Mouse (Mus musculus): ENCODE data around the gene Artn.
A peak's percentile ranks its signal among the peaks of the same experiment; 100 is the strongest.

The Artn gene

GRCm38 (mm10) chr4:117918762-117919161 lies 10.8 kb downstream of the Artn start:
- DNase-seq (ENCODE audit: low spot score in 2 of 2), result no peak

DNA sequence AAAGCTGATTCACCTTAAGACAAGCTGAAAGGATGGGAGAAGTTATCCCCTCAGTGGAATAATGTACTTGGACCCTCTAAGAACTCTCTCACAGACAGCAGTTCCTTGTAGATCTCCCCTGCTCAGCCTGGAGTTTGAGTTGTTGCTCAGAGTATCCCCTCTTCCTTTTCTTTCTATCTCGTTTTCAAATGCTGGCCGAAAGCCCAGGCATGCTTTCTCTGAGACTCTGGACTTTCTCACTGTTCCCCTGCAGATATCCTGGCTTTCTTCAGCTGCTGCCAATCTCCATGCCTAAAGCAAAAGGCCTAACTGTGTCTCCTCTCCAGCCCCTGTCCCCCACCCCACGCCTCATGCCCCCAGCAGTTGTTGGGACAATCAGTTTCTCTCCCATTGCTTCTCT lies 11.3 kb downstream of the Artn start:
- no peak for DNase-seq (ENCODE audit: low spot score in 2 of 2)

- no peak for DNase-seq (ENCODE audit: low spot score in 2 of 2)
Measured at GRCm38 (mm10) chr4:117917847-117918246, 11.7 kb downstream of the Artn start.

DNA sequence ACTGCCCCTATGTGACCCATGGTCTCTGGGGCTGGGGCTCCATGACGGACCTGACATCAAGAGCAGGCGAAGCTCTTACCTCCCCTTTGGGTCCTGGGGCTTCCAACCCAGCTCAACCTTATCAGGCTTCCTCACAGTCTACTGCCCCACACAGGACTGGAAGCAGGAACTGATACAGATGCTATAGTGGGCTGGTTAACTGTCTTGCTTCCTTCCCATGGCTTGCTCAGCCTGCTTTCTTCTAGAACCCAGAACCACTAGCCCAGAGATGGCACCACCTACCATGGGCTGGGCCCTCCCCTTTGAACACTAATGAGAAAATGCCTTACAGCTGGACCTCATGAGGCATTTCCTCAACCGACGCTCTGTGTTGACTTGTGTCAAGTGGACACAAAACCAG lies 12.2 kb downstream of the Artn start:
- no peak for DNase-seq (ENCODE audit: low spot score in 2 of 2)

- no peak for DNase-seq (ENCODE audit: low spot score in 2 of 2)
Measured at GRCm38 (mm10) chr4:117916386-117916785, 13.2 kb downstream of the Artn start.

- DNase-seq (ENCODE audit: low spot score in 2 of 2), result no peak
Measured at GRCm38 (mm10) chr4:117915489-117916105, 14.0 kb downstream of the Artn start.

DNA sequence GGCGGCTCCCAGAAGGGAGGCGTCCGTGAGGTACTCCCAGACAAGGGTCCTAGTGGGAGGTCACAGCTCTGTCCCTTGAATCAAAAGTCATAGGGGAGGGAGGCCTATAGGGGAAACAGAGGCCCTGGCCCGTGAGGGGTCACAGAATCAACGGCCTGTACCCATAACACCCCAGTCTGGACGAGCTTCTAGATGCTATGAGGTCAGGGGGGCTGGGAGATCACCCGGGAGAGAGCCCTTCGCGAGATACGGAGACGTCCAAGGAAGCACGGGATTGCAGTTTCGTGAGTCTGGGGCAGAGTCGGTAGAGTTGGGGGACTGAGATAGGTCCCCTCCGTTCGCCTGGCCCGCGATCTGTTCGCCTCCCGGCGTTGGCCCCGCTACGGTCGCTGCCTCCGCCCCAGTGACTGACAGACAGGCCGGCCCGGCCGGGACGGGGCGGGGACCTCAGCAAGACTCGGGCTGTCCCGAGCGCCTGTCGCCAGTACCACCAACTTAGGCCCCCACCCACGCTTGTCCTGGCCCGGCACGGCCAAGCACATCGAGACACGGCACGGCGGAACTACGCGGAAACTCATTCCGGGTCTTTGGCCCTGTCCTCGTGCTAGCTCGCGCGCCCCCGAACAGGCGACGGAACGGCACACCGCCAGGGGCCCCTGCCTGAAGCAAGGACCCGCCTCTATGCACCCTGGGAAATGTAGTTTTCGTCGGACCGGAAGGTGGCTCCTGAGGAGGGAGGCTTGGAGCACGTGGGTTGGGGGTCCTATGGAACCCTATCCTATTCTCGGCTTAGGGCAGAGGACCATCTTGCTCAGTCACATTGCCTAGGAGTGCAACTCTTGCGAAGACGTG lies 14.7 kb downstream of the Artn start, which contains the start of gene Ipo13:
Gene Ipo13 (minus strand): TSS at position 409 of the 852 bp plus-strand sequence.
- DNase-seq (ENCODE audit: low spot score in 2 of 2), result peak; percentile 86 to 89

DNA sequence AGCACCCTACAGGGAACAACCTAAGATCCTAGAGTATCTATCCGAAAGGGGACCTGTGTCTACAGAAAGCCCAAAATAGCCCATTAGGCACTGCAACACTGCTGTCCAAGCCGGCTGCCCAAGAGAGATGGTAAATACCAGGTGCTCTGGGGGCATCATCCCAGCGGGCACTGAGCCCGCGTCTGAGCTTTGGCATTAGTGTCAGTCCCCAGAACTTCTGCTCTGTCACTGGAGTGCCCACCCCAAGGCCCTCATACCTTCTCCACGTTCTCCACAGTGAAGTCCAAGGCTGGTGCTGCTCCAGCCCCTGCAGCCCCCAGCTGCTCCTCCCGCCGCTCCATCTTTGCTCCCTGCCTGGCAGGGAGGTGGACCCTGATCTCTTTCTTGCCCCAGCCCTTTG lies 15.5 kb downstream of the Artn start:
- DNase-seq (ENCODE audit: low spot score in 2 of 2), result no peak

GRCm38 (mm10) chr4:117913421-117913820 lies 16.1 kb downstream of the Artn start:
- no peak for DNase-seq (ENCODE audit: low spot score in 2 of 2)

DNA sequence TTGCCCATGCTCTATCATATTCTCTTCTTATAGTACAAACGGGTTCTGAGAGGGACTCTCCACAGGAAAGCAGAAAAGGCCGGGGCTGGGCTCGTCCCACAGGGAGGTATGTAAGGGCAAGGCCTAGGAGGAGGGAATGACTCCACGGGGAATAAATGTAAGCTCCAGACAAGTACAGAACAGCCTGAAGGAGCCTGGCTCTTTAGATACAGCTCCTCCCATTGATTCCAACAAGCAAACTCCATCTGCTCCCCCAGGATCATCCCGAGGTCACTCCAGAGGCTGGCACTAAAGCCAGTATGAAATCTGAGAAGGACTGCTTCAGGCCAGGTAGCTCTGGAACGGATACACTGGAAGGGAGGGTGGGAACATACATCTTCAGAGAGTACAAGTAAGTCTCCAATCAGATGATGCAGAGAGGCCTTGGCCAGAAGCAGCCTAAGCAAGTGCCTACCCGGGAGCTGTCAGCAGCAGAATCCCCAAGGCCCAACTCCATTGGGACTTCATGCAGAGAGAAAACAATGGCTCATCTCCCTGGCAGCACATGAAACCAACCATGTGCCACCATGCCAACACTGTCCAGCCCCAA lies 16.8 kb downstream of the Artn start:
- no peak for DNase-seq (ENCODE audit: low spot score in 2 of 2)

DNA sequence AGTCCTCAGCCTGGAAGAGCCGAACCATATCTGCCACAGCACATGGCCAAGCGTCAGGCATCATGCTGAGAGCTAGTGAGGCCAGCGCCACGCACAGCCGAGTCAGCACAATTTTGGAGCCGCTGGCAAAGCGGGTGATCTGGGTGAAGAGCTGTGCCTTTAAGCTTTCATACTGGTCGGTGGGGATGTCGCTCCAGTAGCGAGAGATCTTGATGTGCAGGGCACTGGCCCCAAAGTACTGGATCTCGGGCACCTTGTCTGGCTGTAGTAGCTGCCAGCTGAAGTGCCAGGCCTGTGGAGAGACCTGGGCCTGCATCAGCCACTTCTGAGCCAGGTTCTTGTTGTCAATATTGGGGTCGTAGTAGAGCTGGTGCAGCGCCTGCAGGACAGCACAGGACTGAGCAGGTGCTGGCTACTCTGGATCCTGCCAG lies 17.4 kb downstream of the Artn start:
- DNase-seq (ENCODE audit: low spot score in 2 of 2), result no peak

DNA sequence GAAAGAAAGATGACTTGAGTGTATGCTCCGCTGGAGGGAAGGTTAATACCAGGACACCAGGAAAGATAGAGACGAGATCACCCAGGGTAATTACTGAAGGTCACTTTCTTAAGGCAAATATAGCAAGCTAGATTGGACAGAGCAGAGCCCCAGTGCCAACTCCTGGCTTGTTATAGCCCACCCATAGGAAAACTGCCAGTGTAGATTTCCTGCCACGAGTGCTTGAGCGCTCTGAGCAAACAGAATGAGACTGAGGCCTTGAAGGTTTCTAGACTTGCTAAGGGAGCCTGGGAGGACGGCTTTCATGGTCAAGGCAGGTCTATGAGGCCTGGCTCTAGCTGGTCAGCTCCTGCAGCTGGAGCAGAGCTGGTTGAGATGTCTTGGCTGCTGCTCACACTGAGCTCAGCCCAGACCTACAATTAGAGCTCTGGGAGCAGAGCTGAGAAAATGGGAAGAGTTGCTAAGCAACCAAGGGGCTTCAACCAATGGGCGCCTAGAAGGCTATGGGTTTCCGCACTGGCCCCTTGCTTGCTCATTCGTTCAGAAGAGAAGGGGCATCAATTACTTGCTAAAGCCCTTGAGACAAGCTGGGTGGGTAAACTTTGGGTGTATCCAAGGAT lies 20.6 kb downstream of the Artn start:
- no peak for DNase-seq (ENCODE audit: low spot score in 2 of 2)

- no peak for DNase-seq (ENCODE audit: low spot score in 2 of 2)
Measured at GRCm38 (mm10) chr4:117906196-117906595, 23.4 kb downstream of the Artn start.

DNA sequence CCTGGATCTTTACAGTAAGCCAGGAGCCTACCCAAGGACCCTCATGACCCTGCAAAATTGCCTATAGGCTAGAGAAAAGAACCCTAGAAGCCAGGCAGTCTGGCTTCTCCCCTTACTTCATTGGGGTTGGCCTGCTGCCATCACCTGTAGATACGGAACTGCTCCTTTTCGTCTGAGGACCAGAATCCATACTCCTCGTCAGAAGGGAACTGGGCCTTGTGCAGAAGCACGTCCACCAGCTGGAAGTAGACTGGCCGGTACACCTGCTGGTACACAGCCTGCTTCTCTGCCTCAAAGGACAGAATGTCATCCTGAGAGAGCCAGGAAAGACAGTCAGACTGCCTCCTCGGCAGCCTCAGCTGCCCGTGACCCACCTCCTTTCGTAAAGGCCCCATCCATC lies 24.8 kb downstream of the Artn start:
- DNase-seq (ENCODE audit: low spot score in 2 of 2), result no peak

DNA sequence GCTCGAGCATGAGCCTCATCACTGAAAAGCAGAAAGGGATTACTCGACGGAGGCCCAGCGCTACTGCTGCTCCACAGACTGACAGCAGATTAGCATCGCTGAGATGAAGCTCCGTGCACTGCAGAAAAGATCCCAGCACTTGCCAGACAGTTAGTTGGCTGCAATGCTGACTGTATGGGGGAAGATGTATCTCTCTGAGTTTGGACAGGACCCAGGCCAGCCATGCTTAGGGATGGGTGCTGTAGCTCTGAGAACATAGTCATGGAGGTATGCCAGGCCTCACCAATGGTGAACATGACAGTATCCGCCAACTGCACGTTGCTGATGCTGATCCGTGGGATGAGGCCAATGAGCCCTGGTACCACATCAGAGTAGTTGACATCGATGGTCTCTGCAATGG lies 25.5 kb downstream of the Artn start:
- no peak for DNase-seq (ENCODE audit: low spot score in 2 of 2)

DNA sequence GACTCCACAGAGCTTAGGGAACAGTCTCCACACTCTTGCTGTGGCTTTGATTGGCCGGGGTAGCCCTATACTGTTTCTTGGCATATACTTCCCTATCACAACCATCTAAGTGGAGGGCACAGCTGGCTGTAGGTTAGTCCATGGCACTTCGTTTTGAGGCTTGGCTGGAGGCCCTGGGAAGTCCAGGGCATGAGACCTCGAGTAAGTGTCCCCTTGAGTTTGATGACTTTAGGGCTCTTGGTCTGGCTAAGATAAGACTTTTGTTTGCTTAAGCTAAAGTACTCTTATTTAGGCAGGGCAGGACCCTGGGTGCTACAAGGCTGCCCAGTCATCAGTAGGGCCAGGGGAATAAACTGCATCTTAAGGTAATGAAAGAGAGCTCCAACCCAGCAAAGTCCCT lies 31.5 kb downstream of the Artn start:
- DNase-seq (ENCODE audit: low spot score in 2 of 2), result no peak

DNA sequence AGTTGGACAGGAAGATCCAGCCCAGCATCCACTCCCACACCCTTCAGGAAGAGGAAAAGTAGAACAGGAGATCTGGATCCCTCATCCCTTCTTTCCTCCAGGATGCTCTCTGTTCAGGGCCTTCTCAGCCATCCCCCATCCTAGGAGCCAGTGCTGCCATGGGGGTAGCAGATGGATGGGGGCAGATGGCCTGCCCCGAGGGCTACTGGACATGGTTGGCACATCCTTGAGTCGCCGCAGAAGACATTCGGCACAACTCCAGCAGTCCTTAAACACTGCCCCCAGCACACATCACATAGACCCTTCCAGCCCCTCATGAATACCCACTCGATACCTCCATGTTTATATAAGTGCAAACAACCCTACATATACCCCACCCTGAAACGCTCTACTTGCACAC lies 33.5 kb downstream of the Artn start:
- no peak for DNase-seq (ENCODE audit: low spot score in 2 of 2)

DNA sequence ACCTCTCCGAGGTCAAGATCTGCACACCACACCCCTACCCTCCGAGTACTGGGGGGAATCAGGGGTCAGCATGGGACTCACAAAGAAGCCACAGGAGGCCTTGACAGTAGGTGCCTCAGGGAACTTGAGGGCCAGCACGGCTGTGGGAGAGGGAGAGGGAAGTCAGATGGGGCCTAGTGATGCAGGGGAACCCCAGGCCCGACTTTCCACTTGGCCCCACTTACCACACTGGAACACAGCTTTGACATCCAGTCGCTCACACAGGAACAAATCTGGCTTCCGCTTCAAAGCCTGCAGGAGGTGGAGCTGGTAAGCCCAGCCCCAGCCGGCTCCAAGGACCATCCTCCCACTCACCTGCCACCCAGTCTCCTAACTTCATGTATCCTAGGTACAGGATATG lies 34.2 kb downstream of the Artn start:
- DNase-seq (ENCODE audit: low spot score in 2 of 2), result no peak

DNA sequence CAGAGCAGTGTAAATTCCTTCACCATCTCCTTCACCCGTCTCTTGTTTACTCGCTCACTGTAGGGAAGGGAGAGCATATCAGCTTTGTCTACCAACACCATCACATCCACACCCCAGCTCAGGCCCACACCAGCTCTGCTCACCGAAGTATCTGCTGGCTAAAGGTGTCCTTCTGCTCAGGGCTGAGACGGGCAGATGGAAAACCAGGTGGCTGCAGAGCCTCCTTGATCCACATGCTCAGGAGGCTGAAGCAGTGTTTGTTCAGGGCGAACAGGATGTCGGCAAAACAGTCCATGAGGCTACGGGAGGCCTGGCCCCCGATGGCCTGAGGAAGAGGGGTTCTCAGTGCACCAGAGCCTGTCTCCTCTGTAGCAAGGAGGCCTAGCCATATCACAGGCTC lies 35.0 kb downstream of the Artn start:
- no peak for DNase-seq (ENCODE audit: low spot score in 2 of 2)

GRCm38 (mm10) chr4:117893376-117893775 lies 36.2 kb downstream of the Artn start:
- no peak for DNase-seq (ENCODE audit: low spot score in 2 of 2)

- DNase-seq (ENCODE audit: low spot score in 2 of 2), result peak; percentile 51 to 68
Measured at GRCm38 (mm10) chr4:117891738-117892161, 37.8 kb downstream of the Artn start, which contains the start of gene Dph2. TSS of gene Dph2 (minus strand) at chr4:117892032.

- no peak for DNase-seq (ENCODE audit: low spot score in 2 of 2)
Measured at GRCm38 (mm10) chr4:117890750-117891149, 38.8 kb downstream of the Artn start.

Measured in frontal cortex, postnatal 25 days (tissue).